Mouse (Mus musculus) heart, postnatal 36 days (tissue): Measurements from ENCODE around the gene Adcy1. TPM values are rescaled to one million over a fixed set of nuclear protein-coding genes. Genes with fewer than 3 reads are reported as not detected.

Source experiments
- DNase-seq, 2 experiments: peaks; one replicate each; pipeline ENCODE4 v3.0.0; 2021 to 2022
- intact Hi-C: fragments of 180-260 bp; cut with DNase I; formaldehyde crosslinking; loops from one replicate; pipeline ENCODE4 v1.15.1; 2025
- total RNA-seq, 2 experiments: library from RNA; stranded (reverse); gene quantifications; 2 replicates each; pipeline ENCODE4 v1.2.3; 2021

Adcy1 gene
- total RNA-seq, 2 experiments from 2014 or later = 1.6 to 2.0 TPM

GRCm38 (mm10) chr11:7173664-7174063, 110.4 kb downstream of the Adcy1 start:
- intact Hi-C loops = no loop called here
- DNase-seq = no peak

- DNase-seq = no peak
- intact Hi-C loops = no loop called here
These were observed 115.4 kb downstream of the Adcy1 start for GRCm38 (mm10) chr11:7178724-7179123.

GRCm38 (mm10) chr11:7179276-7179675, 116.0 kb downstream of the Adcy1 start:
- intact Hi-C loops = no loop called here
- DNase-seq = no peak

- DNase-seq = no peak
- intact Hi-C loops = no loop called here
These were observed 119.2 kb downstream of the Adcy1 start for GRCm38 (mm10) chr11:7182409-7183042.

GRCm38 (mm10) chr11:7184420-7184819, 121.1 kb downstream of the Adcy1 start:
- intact Hi-C loops = no loop called here
- no peak for DNase-seq

- intact Hi-C loops = no loop called here
These were observed 124.2 kb downstream of the Adcy1 start for GRCm38 (mm10) chr11:7187472-7187871.

GRCm38 (mm10) chr11:7188469-7188868, 125.2 kb downstream of the Adcy1 start, which contains the start of gene Gm11985:
Gene Gm11985 (minus strand): TSS chr11:7188569.
- intact Hi-C loops = no loop called here
- DNase-seq = no peak

More at GRCm38 (mm10) chr11:7187472-7187871, 124.2 kb downstream of the Adcy1 start:
- DNase-seq = no peak

- intact Hi-C loops = no loop called here
- no peak for DNase-seq
These were observed 129.4 kb downstream of the Adcy1 start for GRCm38 (mm10) chr11:7192710-7193109.

GRCm38 (mm10) chr11:7193134-7193533, 129.8 kb downstream of the Adcy1 start:
- DNase-seq = no peak
- intact Hi-C loops = no loop called here

GRCm38 (mm10) chr11:7194432-7195311, 131.4 kb downstream of the Adcy1 start:
- intact Hi-C loops = no loop called here
- DNase-seq = no peak

- no peak for DNase-seq
- intact Hi-C loops = no loop called here
These were observed 132.0 kb downstream of the Adcy1 start for GRCm38 (mm10) chr11:7195312-7195685.

- no peak for DNase-seq
- intact Hi-C loops = no loop called here
These were observed 134.2 kb downstream of the Adcy1 start, which contains the start of gene Igfbp1 for GRCm38 (mm10) chr11:7197491-7197941. Gene Igfbp1 (plus strand): TSS chr11:7197782.

- intact Hi-C loops = no loop called here
- no peak for DNase-seq
These were observed 134.7 kb downstream of the Adcy1 start for GRCm38 (mm10) chr11:7198006-7198405.

- intact Hi-C loops = no loop called here
- no peak for DNase-seq
These were observed 135.4 kb downstream of the Adcy1 start for GRCm38 (mm10) chr11:7198481-7199256.

GRCm38 (mm10) chr11:7199736-7200392, 136.6 kb downstream of the Adcy1 start:
- peak; percentile 52 to 60 for DNase-seq
- intact Hi-C loops = loop anchor here (1.0 kb wide), 1 partner anchor 1205 kb away; no protein-coding TSS in a partner anchor

GRCm38 (mm10) chr11:7200393-7200783, 137.1 kb downstream of the Adcy1 start:
- no peak for DNase-seq
- intact Hi-C loops = loop anchor here (1.0 kb wide), 1 partner anchor 1205 kb away; no protein-coding TSS in a partner anchor

- DNase-seq = no peak
- intact Hi-C loops = no loop called here
These were observed 138.9 kb downstream of the Adcy1 start for GRCm38 (mm10) chr11:7202206-7202605.

GRCm38 (mm10) chr11:7203846-7204245, 140.6 kb downstream of the Adcy1 start:
- no peak for DNase-seq
- intact Hi-C loops = no loop called here

GRCm38 (mm10) chr11:7210343-7210742, 147.1 kb downstream of the Adcy1 start:
- intact Hi-C loops = loop anchor here (2.0 to 10.0 kb wide), 4 partner anchors 287 to 1092 kb away; no protein-coding TSS in a partner anchor
- DNase-seq = peak; percentile 78 to 79

- no peak for DNase-seq
- intact Hi-C loops = loop anchor here (1.0 to 10.0 kb wide), 6 partner anchors 286 to 1192 kb away; no protein-coding TSS in a partner anchor
These were observed 147.9 kb downstream of the Adcy1 start for GRCm38 (mm10) chr11:7211211-7211610.
